14 mouse cellular contexts compared by ENCODE assay signal in the genomic region with DNA sequence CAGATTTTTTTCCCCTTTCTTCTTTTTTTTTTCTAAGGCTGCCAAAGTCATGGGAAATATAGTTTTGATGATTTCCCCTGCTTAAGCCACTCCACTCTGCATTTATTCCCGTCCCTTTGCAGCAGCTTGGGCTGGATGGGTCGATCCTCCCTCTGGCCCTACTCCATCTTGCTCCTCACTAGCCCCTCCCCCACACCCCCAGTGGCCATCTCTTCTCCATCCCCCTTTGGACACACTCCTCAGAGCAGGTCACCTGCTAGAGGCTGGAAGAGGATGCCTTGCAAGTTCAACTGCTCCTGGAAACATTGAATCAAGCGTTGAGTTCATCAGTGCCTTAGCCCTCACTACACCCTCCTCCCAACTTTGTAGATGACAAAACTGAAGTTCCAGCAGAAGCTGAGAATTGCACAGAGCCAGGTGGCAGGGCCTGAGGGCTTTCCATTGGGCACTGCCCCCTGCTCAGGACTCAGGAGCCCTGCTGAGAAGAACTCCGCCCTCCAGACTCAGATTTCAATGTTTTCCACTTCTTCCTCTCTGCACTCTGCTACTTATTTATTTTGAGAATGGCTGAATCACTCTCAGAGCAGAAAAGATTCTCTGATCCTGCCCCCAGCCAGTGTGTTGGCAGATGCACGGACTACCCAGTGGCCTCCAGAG.
A peak's percentile ranks its signal among the peaks of the same experiment; 100 is the strongest.
DNase-seq lines count a peak whose midpoint lies in the region; ATAC-seq and TF ChIP-seq lines count a peak whose summit lies in the region.
"Had no signal": no experiment of that assay in that cellular context is flagged by ENCODE, and none has a peak within 500 bp of the region (broad histone marks: within the 10 kb centered on the region; RNA-seq: fewer than 3 reads in every experiment).

No protein-coding gene starts in this region.

- no peaks in the 10 kb centered on the region for H3K9me3 ChIP-seq in kidney, embryonic 14.5 days (ENCODE audit: control insufficient read depth, low read length)
- H3K9me3 ChIP-seq in limb, embryonic 13.5 days = no peaks in the 10 kb centered on the region
- no peaks in the 10 kb centered on the region for H3K9me3 ChIP-seq in midbrain, embryonic 11.5 days (ENCODE audit: control insufficient read depth, low read length)
- H3K9me3 ChIP-seq: G1E; hindbrain, embryonic 13.5 days had no signal

- H3K9ac ChIP-seq in kidney, embryonic 14.5 days (ENCODE audit: low read depth, low read length) = no peak overlapping the region
- no peak overlapping the region for H3K9ac ChIP-seq in limb, embryonic 13.5 days
- no peak overlapping the region for H3K9ac ChIP-seq in midbrain, embryonic 11.5 days (ENCODE audit: low read length)
- H3K9ac ChIP-seq: hindbrain, embryonic 13.5 days had no signal

- 43% methylated on average over 5 of the region's 5 CpGs for WGBS in kidney, embryonic 14.5 days
- WGBS in limb, embryonic 13.5 days = 24% methylated on average over 5 of the region's 5 CpGs
- WGBS in midbrain, embryonic 11.5 days = 51% methylated on average over 5 of the region's 5 CpGs

- H3K4me1 ChIP-seq in kidney, embryonic 14.5 days (ENCODE audit: control insufficient read depth, insufficient read depth, low read length) = peaks cover 3% of the 10 kb centered on the region; the same call in 1 of the 2 replicates
- peaks cover 55% of the 10 kb centered on the region for H3K4me1 ChIP-seq in limb, embryonic 13.5 days
- H3K4me1 ChIP-seq in midbrain, embryonic 11.5 days (ENCODE audit: control insufficient read depth, insufficient read depth, low read length) = peaks cover 4% of the 10 kb centered on the region

- no peak for TF ChIP-seq CTCF in Patski (IDR thresholded peaks at IDR 0.05)

- DNase-seq in kidney, adult 11 months = no peak
- DNase-seq in 416B (ENCODE audit: low read depth) (peak; percentile 53), Patski (ENCODE audit: low read depth, low spot score) (peak; percentile 77)
- DNase-seq in midbrain, embryonic 11.5 days (ENCODE audit: low spot score, missing footprints) = no peak
- DNase-seq: adrenal gland, adult 8-10 months; cerebellum, adult 11-12 months; midbrain, embryonic 14.5 days; spleen, adult 18-20 months; thymus, postnatal 14 days had no signal

- peak overlapping the region; percentile 3; the same call in 1 of the 2 replicates for H3K27ac ChIP-seq in kidney, embryonic 14.5 days (ENCODE audit: low read depth, low read length)
- H3K27ac ChIP-seq in limb, embryonic 13.5 days = peak overlapping the region; percentile 81
- H3K27ac ChIP-seq in midbrain, embryonic 11.5 days (ENCODE audit: low read depth, low read length) = no peak overlapping the region
- H3K27ac ChIP-seq: hindbrain, embryonic 13.5 days had no signal

- in situ Hi-C loops in Patski (cut with MboI; ENCODE audit: low pct_unique_long_range_greater_than_20kb) = no loop called here

- H3K27me3 ChIP-seq in kidney, embryonic 14.5 days (ENCODE audit: control insufficient read depth, insufficient read depth, low read length) = peaks cover 6% of the 10 kb centered on the region
- H3K27me3 ChIP-seq in Patski = no peaks in the 10 kb centered on the region
- H3K27me3 ChIP-seq in limb, embryonic 13.5 days = no peaks in the 10 kb centered on the region
- H3K27me3 ChIP-seq in midbrain, embryonic 11.5 days (ENCODE audit: control insufficient read depth, insufficient read depth, low read length) = no peaks in the 10 kb centered on the region
- H3K27me3 ChIP-seq: hindbrain, embryonic 13.5 days had no signal

- CTCF ChIA-PET in Patski (lab: Charles Lee) = no interaction called here

- H3K36me3 ChIP-seq in kidney, embryonic 14.5 days (ENCODE audit: control insufficient read depth, insufficient read depth, low read length) = no peaks in the 10 kb centered on the region
- H3K36me3 ChIP-seq in limb, embryonic 13.5 days = no peaks in the 10 kb centered on the region
- no peaks in the 10 kb centered on the region for H3K36me3 ChIP-seq in midbrain, embryonic 11.5 days (ENCODE audit: control insufficient read depth, insufficient read depth, low read length)
- H3K36me3 ChIP-seq: hindbrain, embryonic 13.5 days had no signal

- no peak overlapping the region for H3K4me2 ChIP-seq in kidney, embryonic 14.5 days (replicated peaks; ENCODE audit: low read depth, low read length)
- no peak overlapping the region; the same call in 1 of the 2 replicates for H3K4me2 ChIP-seq in limb, embryonic 13.5 days (replicated peaks)
- H3K4me2 ChIP-seq in midbrain, embryonic 11.5 days = no peak overlapping the region
- H3K4me2 ChIP-seq: hindbrain, embryonic 13.5 days had no signal

- ATAC-seq in kidney, embryonic 14.5 days (ENCODE audit: low FRiP score, low TSS enrichment) = peak; percentile 68
- peak; percentile 90 for ATAC-seq in Patski
- peak; percentile 45 for ATAC-seq in limb, embryonic 13.5 days (ENCODE audit: low FRiP score, low read depth)
- ATAC-seq in midbrain, embryonic 11.5 days (ENCODE audit: low FRiP score) = no peak
- no peak for ATAC-seq in granulocyte monocyte progenitor cell, adult 5-6 weeks (replicated peaks; ENCODE audit: poor library complexity, severe bottlenecking)

- POLR2A ChIA-PET in Patski (lab: Charles Lee) = interaction anchor here (0.7 to 1.2 kb wide), 3 partner anchors 18 to 45 kb away, joined by 3 to 5 read pairs (median 3); no protein-coding TSS in a partner anchor

- no peak overlapping the region for H3K4me3 ChIP-seq in kidney, embryonic 14.5 days (ENCODE audit: low read length)
- H3K4me3 ChIP-seq in limb, embryonic 13.5 days = no peak overlapping the region
- no peak overlapping the region for H3K4me3 ChIP-seq in midbrain, embryonic 11.5 days (ENCODE audit: low read depth, low read length)
- H3K4me3 ChIP-seq: hindbrain, embryonic 13.5 days had no signal

Comparison
In these comparisons a context has a peak if more than half of its experiments do, and no peak if none do; other contexts are left out.
1. ATAC-seq: peak in kidney, embryonic 14.5 days (single experiment), Patski (single experiment) and limb, embryonic 13.5 days (single experiment); none in midbrain, embryonic 11.5 days (single experiment) and granulocyte monocyte progenitor cell, adult 5-6 weeks (single experiment).
2. DNase-seq: peak in 416B (single experiment) and Patski (single experiment); none in kidney, adult 11 months (single experiment) and midbrain, embryonic 11.5 days (single experiment).